Mouse (Mus musculus): ENCODE results near the gene Ntng1.

GRCm38 (mm10) chr3:109917077-109917476 is 226.7 kb downstream of the Ntng1 start:
- TF ChIP-seq CTCF (IDR thresholded peaks at IDR 0.05; ENCODE audit: low read depth): no peak
- TF ChIP-seq EP300 (optimal IDR thresholded peaks at IDR 0.05): no peak

Measured in stomach, postnatal 0 days (tissue).